Mouse (Mus musculus) urinary bladder, postnatal 4 days (tissue): Measurements from ENCODE around the gene Pmepa1.

Experiments
- DNase-seq, 2 experiments: peaks; one replicate each; pipeline ENCODE4 v3.0.0; 2021 to 2022; ENCODE audit warnings: low spot score in 2 of 2

The Pmepa1 gene

DNA sequence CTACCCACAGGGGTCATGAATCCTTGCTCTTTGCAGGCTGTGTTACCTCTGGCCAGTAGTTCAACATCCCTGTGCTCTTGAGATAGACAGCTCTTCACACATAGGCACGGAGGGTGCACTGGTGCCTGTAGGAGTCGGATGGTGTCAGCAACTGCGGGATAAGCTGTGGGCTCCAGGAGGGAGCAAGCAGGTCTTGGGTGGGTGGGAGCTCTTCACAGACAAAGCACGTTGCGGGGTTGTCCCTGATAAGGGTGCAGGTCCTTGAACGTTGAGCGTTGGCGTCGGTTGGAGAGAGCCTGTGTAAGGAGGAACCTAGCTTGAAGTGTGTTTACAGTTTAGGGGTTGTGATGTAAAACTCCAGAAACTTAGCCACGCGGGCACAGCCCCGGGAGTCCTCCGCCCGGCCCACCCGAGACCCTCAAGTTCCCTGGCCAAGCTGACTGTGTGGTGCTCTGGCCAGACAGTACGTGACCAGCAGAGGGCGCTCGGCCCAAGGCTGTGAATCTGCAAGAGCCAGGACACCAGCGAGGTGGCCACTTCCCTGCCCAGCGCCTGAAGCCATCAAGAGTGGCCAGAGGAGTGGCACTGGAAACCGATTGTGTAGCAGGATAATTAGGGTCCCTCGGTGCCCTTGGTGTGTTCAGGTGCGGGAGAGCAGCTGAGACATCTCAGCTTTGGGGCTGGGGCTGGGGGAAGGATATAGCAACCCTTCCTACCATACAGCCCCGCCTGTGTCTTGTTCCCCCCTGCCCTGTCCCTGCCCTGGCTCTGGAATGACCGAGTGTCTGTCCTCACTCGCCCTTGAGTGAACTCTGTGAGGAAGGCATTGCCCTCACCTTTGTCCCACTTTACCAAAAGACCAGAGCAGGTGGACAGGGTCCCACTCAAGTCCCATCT, 90.0 kb downstream of the Pmepa1 start:
- DNase-seq = peak; percentile 72 to 91

DNA sequence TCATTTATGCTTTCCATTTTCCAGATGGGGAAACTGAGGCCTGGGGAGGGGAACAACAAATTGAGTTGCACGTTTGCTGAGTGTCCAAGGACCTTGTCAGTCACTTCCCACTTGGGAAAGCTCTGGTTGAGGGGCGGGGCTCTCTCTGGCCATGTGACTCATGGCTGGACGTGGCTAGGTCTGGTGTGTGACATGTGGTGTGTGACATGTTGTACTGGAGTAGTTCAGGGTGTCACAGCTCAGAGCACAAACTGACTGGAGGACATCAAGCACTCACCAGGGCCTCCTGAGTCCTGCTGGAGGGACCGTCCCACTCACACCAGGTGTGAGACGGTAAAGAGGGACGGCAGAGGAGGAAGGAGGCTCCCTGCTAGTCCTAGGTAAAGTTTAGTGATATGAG, 91.1 kb downstream of the Pmepa1 start:
- DNase-seq = peak; percentile 11 to 56

DNA sequence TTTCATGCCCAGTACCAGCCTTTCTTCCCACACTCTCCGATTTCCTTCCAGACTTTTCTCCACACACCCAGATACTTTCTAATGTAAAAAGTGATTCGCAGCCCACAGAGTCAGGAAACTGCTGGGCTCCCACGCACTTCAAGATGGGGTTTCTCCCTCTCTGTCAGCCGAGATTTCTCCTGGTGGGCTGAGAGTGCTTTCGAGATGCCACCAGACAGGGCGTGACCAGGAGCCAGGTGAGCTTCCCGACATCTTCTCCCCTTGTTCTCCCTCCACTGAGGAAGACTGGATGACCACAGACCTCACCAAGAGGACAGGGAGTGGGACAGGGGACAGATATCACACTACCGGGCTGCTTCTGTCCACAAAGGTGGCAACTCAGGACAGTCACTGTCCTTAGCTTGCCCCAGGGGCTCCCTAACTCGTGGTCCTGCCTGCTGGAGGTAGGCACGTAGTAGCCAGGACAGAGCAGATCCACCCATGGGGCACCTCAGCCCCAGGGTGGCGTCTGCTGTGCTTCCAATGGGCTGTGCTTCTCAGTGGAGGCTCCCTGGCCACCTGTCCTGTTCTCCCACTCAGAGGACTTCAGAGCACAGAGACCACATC, 91.8 kb downstream of the Pmepa1 start:
- DNase-seq = peak; percentile 15 to 57

DNA sequence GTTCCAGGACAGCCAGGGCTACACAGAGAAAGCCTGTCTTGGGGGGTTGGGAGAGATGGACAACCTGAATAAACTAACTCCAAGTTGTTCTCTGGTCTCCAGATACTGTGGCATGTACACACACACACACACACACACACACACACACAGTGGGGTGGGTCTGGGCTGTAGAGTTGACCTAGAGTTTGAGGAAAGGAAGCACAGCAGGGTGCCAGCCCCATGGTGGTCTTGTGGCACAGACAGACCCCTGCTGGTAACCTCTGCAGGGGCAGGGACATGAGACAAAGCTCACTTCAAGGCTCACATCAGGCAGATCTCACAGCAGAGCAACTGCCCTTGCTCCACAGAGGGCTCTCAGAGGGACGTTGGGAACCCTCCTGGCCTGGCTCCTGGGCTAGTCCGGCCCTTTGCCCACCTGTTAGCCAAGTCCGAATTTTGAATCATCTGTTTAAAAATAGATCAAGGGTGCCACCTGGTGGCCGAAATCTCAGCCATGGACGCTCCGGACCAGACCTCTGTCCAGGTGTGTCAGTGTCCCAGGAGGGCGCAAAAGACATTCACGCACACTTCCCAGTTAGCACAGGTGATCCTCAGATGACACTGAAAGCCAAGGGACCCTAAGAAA, 92.4 kb downstream of the Pmepa1 start:
- DNase-seq = peak; percentile 44 to 79

DNA sequence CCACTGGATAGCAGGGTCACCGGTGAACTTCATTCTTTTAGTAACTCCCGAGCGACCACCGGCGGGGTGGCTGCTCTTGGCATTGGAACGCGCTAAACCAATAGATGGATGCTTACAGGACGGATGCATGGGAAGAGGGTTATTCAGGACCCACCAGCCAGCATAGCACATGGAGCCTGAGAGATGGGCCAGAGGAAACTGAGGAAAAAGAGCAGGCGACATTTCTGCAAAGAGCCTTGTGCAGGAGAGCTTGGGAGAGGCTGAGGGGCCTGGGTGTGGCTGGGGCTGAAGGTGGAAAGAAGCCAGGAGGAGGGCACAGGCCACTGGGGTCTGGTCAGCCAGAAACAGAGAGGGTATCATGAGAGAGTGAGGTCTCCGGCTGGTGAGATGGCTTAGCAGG, 93.0 kb downstream of the Pmepa1 start:
- DNase-seq = peak in 1 of 2 experiments; percentile 16

DNA sequence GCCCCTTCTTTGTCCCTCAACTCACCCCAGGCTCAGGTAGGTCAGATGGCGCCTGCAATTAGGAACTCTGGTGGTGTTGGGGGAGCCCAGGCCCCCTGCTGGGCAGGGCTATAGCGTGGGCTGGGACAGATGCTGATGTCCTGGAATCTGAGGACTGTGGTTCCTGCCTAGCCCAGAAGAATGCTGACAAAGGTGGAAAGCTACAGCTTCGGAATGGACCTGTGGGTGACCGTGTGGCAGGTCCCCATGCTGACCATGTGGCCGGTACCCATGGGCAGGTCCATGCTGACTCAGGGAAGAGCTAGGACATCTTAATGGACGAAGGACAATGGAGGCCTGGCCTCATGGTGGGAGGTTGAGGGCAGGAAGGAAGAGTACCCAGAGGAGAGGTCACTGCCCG, 93.5 kb downstream of the Pmepa1 start:
- DNase-seq = no peak

DNA sequence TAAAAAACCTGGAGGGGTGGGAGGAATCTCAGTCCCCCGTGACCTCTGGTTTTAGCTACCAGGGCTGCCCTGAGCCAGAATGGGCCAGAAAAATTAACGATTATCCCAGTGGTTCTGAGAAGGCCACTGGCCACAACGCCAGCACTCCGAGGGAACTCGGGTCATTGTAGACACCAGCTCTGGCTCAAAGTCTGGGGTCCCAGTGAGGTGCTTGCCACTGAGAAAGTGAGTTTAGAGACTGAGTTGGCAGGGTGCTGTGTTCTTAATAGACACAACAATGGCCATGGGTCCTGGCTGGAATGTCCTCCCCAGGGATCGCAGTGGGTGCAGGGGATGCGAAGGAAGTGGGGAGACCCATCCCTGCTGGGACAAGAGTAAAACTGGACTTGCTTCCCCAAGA, 94.4 kb downstream of the Pmepa1 start:
- peak; percentile 15 to 55 for DNase-seq

DNA sequence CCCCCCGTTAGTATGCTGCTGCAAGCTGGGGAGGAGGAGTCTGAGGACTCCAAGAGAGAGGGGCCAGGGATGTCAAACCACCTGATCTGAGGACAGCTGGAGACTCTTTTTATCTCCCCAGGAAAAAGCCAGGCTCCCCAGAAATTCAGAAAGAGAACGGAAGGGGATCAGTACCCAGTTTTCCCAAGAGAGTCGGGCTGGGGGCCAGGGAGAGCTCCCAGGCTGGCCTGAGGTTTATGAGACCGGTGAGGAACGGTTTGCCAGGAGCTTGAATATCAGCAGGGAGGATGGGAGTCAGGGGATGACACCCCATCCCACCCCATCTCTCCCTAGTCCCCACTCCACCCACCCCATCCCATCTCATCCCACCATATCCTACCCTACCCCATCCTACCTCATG, 94.8 kb downstream of the Pmepa1 start:
- DNase-seq = no peak

DNA sequence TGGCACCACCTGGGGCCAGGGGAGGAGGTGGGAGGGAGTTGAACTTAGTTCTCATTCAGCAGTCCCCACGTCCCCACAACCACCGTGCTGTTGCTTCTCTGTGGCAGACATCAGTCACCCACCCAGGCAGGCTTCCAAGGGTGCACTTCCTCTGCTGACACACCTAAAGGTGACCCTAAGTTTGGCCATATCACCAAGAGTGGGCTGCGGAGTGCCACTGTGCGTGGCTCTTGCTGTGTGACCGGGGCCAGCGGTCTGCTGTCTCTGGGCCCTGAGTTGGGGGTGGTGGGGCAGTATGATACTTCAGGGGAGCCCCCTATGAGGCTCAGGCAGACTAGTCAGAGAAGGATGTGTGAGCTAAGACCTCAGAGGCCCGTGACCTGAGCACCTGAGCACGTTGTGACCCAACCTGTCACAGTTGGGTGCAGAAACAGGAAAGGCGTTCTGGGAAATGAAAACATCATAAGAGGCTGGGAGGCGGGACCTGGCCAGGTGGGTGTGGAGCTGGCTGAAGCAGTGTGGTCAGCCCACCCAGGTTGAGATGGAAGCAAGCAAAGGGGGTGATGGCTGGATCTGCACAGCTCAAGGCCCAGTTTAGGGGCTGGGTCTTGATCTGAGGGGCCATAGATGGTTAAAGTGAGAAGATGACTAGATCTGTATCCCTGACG, 95.5 kb downstream of the Pmepa1 start:
- DNase-seq = peak in 1 of 2 experiments; percentile 56

DNA sequence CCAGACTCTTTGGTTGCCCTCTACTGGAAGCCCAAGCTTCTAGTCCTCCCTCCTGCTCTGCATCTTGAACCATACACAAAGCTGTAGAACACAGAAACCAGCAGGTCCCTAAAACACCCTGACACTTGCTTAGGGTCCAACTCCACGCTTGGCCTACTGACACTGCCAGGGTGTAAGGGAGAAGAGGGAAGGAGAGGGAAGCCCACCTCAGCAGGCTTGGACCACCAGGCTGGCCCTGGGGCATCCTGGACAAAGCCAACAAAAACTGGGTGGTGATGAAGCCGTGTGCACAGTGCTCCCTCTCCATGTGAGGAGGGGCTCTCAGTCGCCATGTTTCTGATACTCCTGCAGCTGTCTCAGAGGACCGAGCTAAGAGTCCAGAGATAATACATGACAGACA, 96.3 kb downstream of the Pmepa1 start:
- no peak for DNase-seq

DNA sequence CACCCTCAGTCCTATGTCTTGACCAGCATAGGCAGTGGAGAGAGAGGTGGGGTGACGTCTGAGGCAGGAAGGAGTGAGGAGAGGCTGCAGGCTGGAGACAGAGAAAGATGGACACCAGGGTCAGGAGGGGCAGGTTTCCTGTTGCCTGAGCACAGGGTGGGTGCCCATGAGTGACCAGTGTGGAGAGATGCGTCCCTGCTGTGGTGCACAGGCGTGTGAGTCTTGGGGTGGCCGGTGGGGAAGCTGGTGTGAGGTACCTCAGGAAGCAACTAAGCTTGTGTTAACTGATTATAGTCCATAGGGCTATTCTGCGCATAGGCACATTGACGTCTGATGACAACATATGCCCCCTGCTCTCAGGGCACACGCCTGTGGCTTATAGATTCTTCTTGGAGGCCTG, 97.3 kb downstream of the Pmepa1 start:
- DNase-seq = peak in 1 of 2 experiments; percentile 56

DNA sequence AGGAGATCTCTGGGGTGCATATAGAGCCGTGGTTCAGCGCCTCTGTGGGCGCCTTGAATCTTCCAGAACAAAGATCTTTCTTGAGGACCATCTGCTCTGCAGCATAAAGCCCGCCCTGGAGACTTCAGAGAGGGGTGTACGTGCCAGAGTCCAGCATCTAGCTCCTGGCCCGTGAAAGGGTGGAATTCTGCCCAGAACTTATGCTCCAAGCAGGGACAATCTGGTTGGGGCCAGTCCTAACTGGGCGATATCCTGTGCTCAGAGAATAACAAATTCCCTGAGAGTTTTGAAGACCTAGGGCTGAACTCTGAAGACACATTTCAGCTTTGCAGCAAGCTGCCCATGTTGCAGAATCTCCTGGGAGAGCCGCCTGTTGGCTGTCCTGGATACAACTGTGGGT, 98.4 kb downstream of the Pmepa1 start:
- DNase-seq = peak; percentile 37 to 66

DNA sequence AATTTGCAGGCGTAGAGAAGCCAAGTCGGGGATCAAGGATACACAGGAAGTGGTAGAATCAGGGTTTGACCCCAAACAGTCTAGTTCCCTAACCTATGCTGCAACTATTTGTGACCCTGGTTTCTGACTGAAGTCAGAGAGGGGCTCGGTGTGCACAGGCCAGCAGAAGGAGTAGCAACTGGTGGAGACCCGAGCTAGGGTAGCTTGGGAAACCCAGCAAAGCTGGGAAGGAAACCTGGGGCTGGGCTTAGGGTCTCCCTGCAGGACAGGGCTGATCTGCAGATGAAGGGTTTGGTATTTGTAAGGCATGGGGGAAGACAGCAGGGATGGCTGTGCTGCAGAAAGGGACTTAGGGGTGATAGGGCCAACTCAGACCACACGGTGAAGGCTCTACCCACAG, 98.9 kb downstream of the Pmepa1 start:
- no peak for DNase-seq

DNA sequence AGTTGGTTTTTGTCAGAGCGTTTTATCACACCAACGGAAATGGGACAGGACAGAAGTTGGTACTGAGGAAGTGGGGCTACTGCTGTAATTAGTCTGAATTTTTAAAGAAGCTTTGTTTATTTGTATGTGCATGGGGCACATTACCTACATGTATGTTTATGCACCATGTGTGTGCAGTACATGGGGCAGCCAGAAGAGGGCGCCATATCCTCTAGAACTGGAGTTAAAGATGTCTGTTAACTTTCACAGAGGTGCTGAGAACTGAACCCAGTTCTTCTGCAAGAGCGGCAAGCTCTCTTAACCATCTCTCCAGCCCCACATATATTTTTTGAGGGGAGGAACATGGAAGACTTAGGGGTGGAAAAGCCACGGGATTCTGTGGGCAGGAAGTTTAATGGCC, 100.6 kb downstream of the Pmepa1 start:
- DNase-seq = peak in 1 of 2 experiments; percentile 13

DNA sequence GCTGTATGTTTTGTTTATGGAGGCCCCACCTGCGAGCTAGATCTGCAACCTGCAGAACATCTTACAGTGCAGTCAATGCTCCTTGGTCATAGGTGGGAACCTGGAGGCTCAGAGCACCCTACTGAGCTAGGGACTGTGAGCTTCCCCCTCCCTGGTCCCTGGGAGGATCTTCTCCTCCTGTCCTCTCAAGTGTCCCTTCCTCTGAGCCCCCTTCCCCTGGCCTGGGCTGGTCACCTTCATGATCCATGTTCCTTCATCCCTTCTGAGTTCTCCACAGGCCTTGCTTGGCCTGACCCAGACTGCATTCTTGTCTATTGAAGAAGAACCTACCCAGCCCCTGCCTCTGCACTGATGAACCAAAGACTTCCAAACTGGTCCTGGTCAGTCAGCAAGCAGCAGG, 101.8 kb downstream of the Pmepa1 start:
- DNase-seq = no peak
